Mouse (Mus musculus): ENCODE data around the gene Kcnh6. TPM values are rescaled to one million over a fixed set of nuclear protein-coding genes. Genes with fewer than 3 reads are reported as not detected.

The Kcnh6 gene
- polyA plus RNA-seq (2012): 0.03 TPM in 1 of 2 replicates, not detected in the other

GRCm38 (mm10) chr11:106007821-106008220 is at the start of gene Kcnh6:
TSS of gene Kcnh6 (plus strand) at chr11:106008124.

GRCm38 (mm10) chr11:105967741-105968574 is 40.0 kb upstream of the Kcnh6 start, which contains the start of gene Ace:
TSS of gene Ace (plus strand) at chr11:105967945.

GRCm38 (mm10) chr11:105994375-105994774 is 13.5 kb upstream of the Kcnh6 start, which contains the start of gene Ace3:
TSS of gene Ace3 (plus strand) at chr11:105994675.

GRCm38 (mm10) chr11:106036548-106037417 is 28.9 kb downstream of the Kcnh6 start, which contains the start of gene Dcaf7:
TSS of gene Dcaf7 (plus strand) at chr11:106036872.

GRCm38 (mm10) chr11:106065923-106066571 is 58.1 kb downstream of the Kcnh6 start, which contains the start of gene Taco1:
TSS of gene Taco1 (plus strand) at chr11:106066061.

Other genes with a start within 250 kb of the Kcnh6 start
- 0.39 and 0.61 TPM in 2 replicates for gene Cyb561, start 54.8 kb upstream of the Kcnh6 start, polyA plus RNA-seq (2012)
- 0.17 and 0.53 TPM in 2 replicates for gene Ace, start 40.2 kb upstream of the Kcnh6 start, polyA plus RNA-seq (2012)
- not detected in 2 replicates for gene Ace3, start 13.4 kb upstream of the Kcnh6 start, polyA plus RNA-seq (2012)
- gene Dcaf7, start 28.7 kb downstream of the Kcnh6 start, polyA plus RNA-seq (2012): 14.7 and 14.9 TPM in 2 replicates
- 6.6 and 7.2 TPM in 2 replicates for gene Taco1, start 57.9 kb downstream of the Kcnh6 start, polyA plus RNA-seq (2012)
- 9.2 and 9.4 TPM in 2 replicates for gene Map3k3, start 76.5 kb downstream of the Kcnh6 start, polyA plus RNA-seq (2012)
- gene Gm10840, start 152.7 kb downstream of the Kcnh6 start, polyA plus RNA-seq (2012): 0.62 TPM in 1 of 2 replicates, not detected in the other
- gene Limd2, start 152.7 kb downstream of the Kcnh6 start, polyA plus RNA-seq (2012): 189 and 236 TPM in 2 replicates
- gene Strada, start 194.0 kb downstream of the Kcnh6 start, polyA plus RNA-seq (2012): 42.4 and 43.4 TPM in 2 replicates
- 3.2 and 4.1 TPM in 2 replicates for gene Ccdc47, start 208.2 kb downstream of the Kcnh6 start, polyA plus RNA-seq (2012)
- 27.1 and 41.4 TPM in 2 replicates for gene Ddx42, start 208.8 kb downstream of the Kcnh6 start, polyA plus RNA-seq (2012)
- 12.7 and 18.5 TPM in 2 replicates for gene Ftsj3, start 248.0 kb downstream of the Kcnh6 start, polyA plus RNA-seq (2012)
- gene Psmc5, start 248.0 kb downstream of the Kcnh6 start, polyA plus RNA-seq (2012): 51.2 and 64.3 TPM in 2 replicates